Mouse (Mus musculus): ENCODE data around the gene Scn10a.

GRCm38 (mm10) chr9:119614798-119615197, 104.3 kb downstream of the Scn10a start:
- TF ChIP-seq CTCF (IDR thresholded peaks at IDR 0.05): no peak
- no peak for TF ChIP-seq EP300 (IDR thresholded peaks at IDR 0.05)
